Mouse (Mus musculus) CH12.LX (cell line): Measurements from ENCODE around the gene Rgs5.

Experiments used
- CHD1 ChIP-seq: IDR thresholded peaks from 2 replicates; pipeline ENCODE4 v1.6.1; 2012; ENCODE audit warnings: low read depth, low read length, improper control_type of control experiment, inconsistent platforms
- CHD2 ChIP-seq: IDR thresholded peaks from 2 replicates; pipeline ENCODE4 v1.6.1; 2011; ENCODE audit warnings: low read length, improper control_type of control experiment
- CTCF ChIP-seq, 2 experiments: IDR thresholded peaks in 1 of 2; conservative IDR thresholded peaks in 1 of 2; 2 replicates each; pipeline ENCODE4 v1.5.1; 2011 to 2012; ENCODE audit warnings: low read depth in 2 of 2, low read length in 2 of 2, improper control_type of control experiment in 1 of 2, inconsistent platforms in 1 of 2, mild to moderate bottlenecking in 1 of 2, moderate library complexity in 1 of 2
- POLR2A ChIP-seq: IDR thresholded peaks from 2 replicates; pipeline ENCODE4 v1.6.1; 2011; ENCODE audit warnings: low read depth, mild to moderate bottlenecking, improper control_type of control experiment, low read length
- SIN3A ChIP-seq: IDR thresholded peaks from 2 replicates; pipeline ENCODE4 v1.6.1; 2012; ENCODE audit warnings: low read length, improper control_type of control experiment, inconsistent platforms
- SMC3 ChIP-seq: IDR thresholded peaks from 2 replicates; pipeline ENCODE4 v1.6.1; 2011; ENCODE audit warnings: low read depth, low read length, improper control_type of control experiment
- ZNF384 ChIP-seq: IDR thresholded peaks from 2 replicates; pipeline ENCODE4 v1.6.1; 2012; ENCODE audit warnings: low read depth, low read length, improper control_type of control experiment, inconsistent platforms

DNA sequence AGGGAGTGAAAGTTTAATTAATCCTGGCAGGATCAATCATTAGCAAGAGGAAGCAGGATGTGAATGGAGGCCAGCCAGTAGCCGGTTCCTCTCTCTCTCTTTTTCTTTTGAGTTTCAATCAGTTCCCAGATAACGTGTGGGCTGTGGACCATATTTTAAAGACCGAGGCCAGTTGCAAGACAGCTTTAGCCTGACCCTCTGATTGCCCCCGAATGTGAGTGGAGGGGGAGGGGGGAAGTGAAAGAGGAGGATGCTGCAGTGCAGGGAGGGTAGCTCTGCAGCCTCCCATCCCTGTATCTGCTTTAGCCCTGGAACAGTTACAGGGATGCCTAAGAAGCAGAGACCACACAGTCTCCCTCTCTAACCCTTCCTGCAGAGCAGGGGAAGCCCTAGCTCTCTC lies 4.2 kb downstream of the Rgs5 start:
- TF ChIP-seq CHD1, result no peak
- TF ChIP-seq CHD2, result no peak
- no peak for TF ChIP-seq CTCF (conservative IDR thresholded peaks at IDR 0.05 in 1 of 2, IDR thresholded peaks at IDR 0.05 in 1 of 2; ENCODE audit: low read depth in 2 of 2, low read length in 2 of 2)
- no peak for TF ChIP-seq POLR2A
- TF ChIP-seq SMC3, result no peak
- TF ChIP-seq ZNF384, result no peak
- TF ChIP-seq SIN3A, result no peak
